Mouse (Mus musculus): ENCODE data around the gene Saxo2. TPM values are rescaled to one million over a fixed set of nuclear protein-coding genes. Genes with fewer than 3 reads are reported as not detected.

Saxo2 gene
- polyA plus RNA-seq, 1 experiment from 2014 or later, result 8.2 TPM

DNA sequence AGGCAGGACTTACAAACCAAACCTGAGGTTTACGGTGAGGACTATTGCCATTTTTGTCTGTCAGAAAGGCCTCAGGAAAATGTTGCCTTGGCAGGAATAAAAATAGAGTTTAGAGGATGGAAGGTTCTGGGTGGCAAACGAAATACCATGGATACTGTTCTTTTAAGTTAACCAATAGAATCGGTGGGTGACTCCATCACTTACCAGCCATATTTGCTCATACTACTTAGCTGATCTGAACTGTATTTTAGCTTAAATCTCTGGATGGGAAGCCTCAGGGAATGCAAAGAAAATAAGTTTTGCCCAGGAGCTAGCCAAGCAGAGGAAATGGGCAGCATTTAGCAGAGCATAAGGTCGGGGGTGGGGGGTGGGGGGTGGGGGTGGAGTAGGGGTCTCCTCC lies 419 bp downstream of the Saxo2 start:
- H3K27ac ChIP-seq (ENCODE audit: low read depth, low read length), result no peak overlapping the region
- DNase-seq (ENCODE audit: low spot score, missing footprints) (no peak), ATAC-seq (ENCODE audit: low FRiP score) (no peak; the same call in 1 of the 2 replicates)
- no peaks in the 10 kb centered on the region for H3K36me3 ChIP-seq (ENCODE audit: control insufficient read depth, insufficient read depth, low read length)
- H3K9me3 ChIP-seq (ENCODE audit: control insufficient read depth, low read length), result no peaks in the 10 kb centered on the region
- H3K4me1 ChIP-seq (ENCODE audit: control insufficient read depth, insufficient read depth, low read length), result peaks cover 5% of the 10 kb centered on the region; the same call in 1 of the 2 replicates
- peak overlapping the region; percentile 62 for H3K4me2 ChIP-seq
- peak overlapping the region; percentile 81 for H3K4me3 ChIP-seq (ENCODE audit: low read depth, low read length)
- 38% methylated on average over 4 of the region's 4 CpGs for WGBS
- no peaks in the 10 kb centered on the region for H3K27me3 ChIP-seq (ENCODE audit: control insufficient read depth, insufficient read depth, low read length)
- H3K9ac ChIP-seq (ENCODE audit: low read length), result peak overlapping the region; percentile 76

DNA sequence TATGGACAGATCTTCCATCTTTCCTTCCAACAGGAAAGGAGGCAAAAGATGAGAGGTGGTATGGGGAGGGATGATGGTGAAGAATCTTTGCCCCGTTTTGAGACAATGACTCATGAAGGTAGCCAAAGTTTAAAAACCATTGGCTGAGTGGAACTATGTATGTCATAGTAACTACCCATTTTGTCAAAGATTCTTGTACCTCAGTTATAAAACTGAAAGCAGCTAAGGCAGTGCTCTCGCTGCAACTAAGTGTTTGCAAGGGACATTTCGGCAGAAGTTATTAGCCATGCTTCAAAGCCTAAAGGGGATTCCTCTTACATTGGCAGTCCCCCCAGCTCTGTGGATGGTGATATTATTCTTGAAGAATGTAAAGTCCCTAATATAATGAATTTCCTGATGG lies 1.1 kb downstream of the Saxo2 start:
- no peaks in the 10 kb centered on the region for H3K9me3 ChIP-seq (ENCODE audit: control insufficient read depth, low read length)
- no peak overlapping the region for H3K4me3 ChIP-seq (ENCODE audit: low read depth, low read length)
- no peak overlapping the region for H3K9ac ChIP-seq (ENCODE audit: low read length)
- DNase-seq (ENCODE audit: low spot score, missing footprints), result no peak
- H3K4me2 ChIP-seq, result no peak overlapping the region
- H3K27ac ChIP-seq (ENCODE audit: low read depth, low read length), result no peak overlapping the region
- H3K27me3 ChIP-seq (ENCODE audit: control insufficient read depth, insufficient read depth, low read length), result no peaks in the 10 kb centered on the region
- peaks cover 5% of the 10 kb centered on the region; the same call in 1 of the 2 replicates for H3K4me1 ChIP-seq (ENCODE audit: control insufficient read depth, insufficient read depth, low read length)
- no peaks in the 10 kb centered on the region for H3K36me3 ChIP-seq (ENCODE audit: control insufficient read depth, insufficient read depth, low read length)
- WGBS, result 88% methylated on average over 3 of the region's 3 CpGs
- no peak for ATAC-seq (ENCODE audit: low FRiP score)

DNA sequence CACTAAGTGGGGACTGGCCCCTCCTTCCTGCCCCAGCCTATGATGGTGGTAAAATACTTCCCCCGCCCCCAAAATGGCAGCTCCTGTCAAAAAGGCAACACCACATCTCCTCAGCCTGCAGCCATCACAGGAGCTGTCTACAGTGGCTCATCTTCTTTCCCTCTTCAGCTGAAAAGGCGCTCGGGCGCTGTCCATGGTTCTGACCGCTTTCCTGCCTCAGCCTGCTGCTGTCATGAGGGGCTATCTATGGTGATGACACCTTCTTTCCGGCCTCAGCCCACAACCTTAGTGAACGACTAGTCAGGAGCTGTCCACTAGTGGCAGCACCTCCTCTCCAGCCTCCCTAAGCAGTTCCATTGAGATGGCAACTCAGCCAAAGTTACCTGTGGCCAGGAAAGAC lies 23.0 kb downstream of the Saxo2 start:
- DNase-seq (ENCODE audit: low spot score, missing footprints) (peak; percentile 91), ATAC-seq (ENCODE audit: low FRiP score) (no peak)
- Histone ChIP-seq H3K27me3 (ENCODE audit: control insufficient read depth, insufficient read depth, low read length) (no peaks in the 10 kb centered on the region), H3K9ac (ENCODE audit: low read length) (no peak overlapping the region), H3K4me3 (ENCODE audit: low read depth, low read length) (no peak overlapping the region), H3K4me1 (ENCODE audit: control insufficient read depth, insufficient read depth, low read length) (no peaks in the 10 kb centered on the region), H3K9me3 (ENCODE audit: control insufficient read depth, low read length) (no peaks in the 10 kb centered on the region), H3K27ac (ENCODE audit: low read depth, low read length) (no peak overlapping the region), H3K4me2 (no peak overlapping the region), H3K36me3 (ENCODE audit: control insufficient read depth, insufficient read depth, low read length) (no peaks in the 10 kb centered on the region)
- WGBS, result 33% methylated on average over 7 of the region's 7 CpGs

DNA sequence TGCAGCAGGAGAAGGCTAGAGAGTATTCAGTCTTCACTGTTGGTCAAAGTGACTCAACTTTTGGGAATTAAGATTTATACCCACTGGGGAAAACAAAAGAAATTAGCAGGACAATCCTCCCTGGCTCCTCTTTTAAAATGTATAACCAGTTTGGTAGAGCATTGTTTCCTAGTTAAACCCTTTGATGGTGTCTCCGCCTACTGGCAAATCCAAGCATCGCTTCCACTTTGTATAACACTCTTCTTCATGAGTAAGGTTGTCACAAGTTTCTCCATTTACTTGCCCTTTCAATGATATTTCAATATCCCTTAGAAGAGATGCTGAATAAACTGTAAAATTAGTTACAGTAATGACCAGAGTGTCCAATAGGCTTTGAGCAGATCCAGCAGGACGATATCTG lies 38.7 kb downstream of the Saxo2 start:
- ATAC-seq (ENCODE audit: low FRiP score), result no peak
- Histone ChIP-seq H3K9me3 (ENCODE audit: control insufficient read depth, low read length) (no peaks in the 10 kb centered on the region), H3K4me3 (ENCODE audit: low read depth, low read length) (no peak overlapping the region), H3K27me3 (ENCODE audit: control insufficient read depth, insufficient read depth, low read length) (no peaks in the 10 kb centered on the region), H3K27ac (ENCODE audit: low read depth, low read length) (no peak overlapping the region), H3K4me2 (no peak overlapping the region), H3K36me3 (ENCODE audit: control insufficient read depth, insufficient read depth, low read length) (no peaks in the 10 kb centered on the region), H3K9ac (ENCODE audit: low read length) (no peak overlapping the region), H3K4me1 (ENCODE audit: control insufficient read depth, insufficient read depth, low read length) (no peaks in the 10 kb centered on the region)
- DNase-seq (ENCODE audit: low spot score, missing footprints), result no peak
- 65% methylated on average over 3 of the region's 3 CpGs for WGBS

DNA sequence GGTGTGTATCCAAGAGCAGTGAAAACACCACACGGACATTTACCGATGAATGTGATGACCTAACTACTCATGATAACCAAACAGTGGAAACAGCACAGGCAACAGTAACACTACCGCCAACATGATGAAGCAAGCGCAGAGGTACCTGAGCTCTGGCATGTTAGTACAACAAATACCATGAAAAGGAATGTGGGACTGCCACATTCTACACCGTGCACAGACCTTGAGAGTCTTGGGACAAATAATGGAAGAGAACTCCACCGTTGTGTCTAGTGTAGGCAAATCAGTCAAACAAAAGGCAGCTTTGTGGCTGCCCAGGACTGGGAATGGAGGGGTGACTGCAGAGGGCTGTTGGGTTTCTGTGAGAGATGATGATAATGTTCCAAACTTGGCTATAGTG lies 42.9 kb downstream of the Saxo2 start:
- Histone ChIP-seq H3K27me3 (ENCODE audit: control insufficient read depth, insufficient read depth, low read length) (no peaks in the 10 kb centered on the region), H3K4me2 (no peak overlapping the region), H3K9me3 (ENCODE audit: control insufficient read depth, low read length) (no peaks in the 10 kb centered on the region), H3K9ac (ENCODE audit: low read length) (no peak overlapping the region), H3K36me3 (ENCODE audit: control insufficient read depth, insufficient read depth, low read length) (no peaks in the 10 kb centered on the region), H3K4me3 (ENCODE audit: low read depth, low read length) (no peak overlapping the region), H3K27ac (ENCODE audit: low read depth, low read length) (no peak overlapping the region), H3K4me1 (ENCODE audit: control insufficient read depth, insufficient read depth, low read length) (no peaks in the 10 kb centered on the region)
- ATAC-seq (ENCODE audit: low FRiP score) (no peak), DNase-seq (ENCODE audit: low spot score, missing footprints) (no peak)
- 86% methylated on average over 6 of the region's 6 CpGs for WGBS

DNA sequence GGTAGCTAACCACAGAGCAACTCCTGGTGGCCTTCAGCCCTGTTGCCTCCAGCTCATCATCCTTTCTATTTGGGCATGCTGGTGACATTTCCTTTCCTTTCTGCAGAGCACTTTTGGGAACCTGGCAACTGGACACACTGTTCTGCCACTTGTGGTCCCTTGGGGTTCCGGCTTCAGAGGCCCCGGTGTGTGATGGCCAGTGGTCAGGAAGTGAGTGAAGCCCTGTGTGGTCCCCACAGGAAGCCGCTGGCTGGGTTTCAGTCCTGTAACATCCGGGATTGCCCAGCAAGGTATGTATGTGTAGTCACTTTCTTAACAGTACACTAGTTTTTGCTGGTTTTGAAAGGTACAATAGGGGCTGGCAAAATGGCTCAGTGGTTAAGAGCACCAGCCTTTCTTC lies 46.3 kb downstream of the Saxo2 start:
- H3K4me3 ChIP-seq (ENCODE audit: low read depth, low read length), result no peak overlapping the region
- H3K4me1 ChIP-seq (ENCODE audit: control insufficient read depth, insufficient read depth, low read length), result no peaks in the 10 kb centered on the region
- WGBS, result 84% methylated on average over 4 of the region's 4 CpGs
- no peak overlapping the region for H3K9ac ChIP-seq (ENCODE audit: low read length)
- no peak for DNase-seq (ENCODE audit: low spot score, missing footprints)
- H3K27me3 ChIP-seq (ENCODE audit: control insufficient read depth, insufficient read depth, low read length), result no peaks in the 10 kb centered on the region
- no peak for ATAC-seq (ENCODE audit: low FRiP score)
- no peaks in the 10 kb centered on the region for H3K9me3 ChIP-seq (ENCODE audit: control insufficient read depth, low read length)
- no peaks in the 10 kb centered on the region for H3K36me3 ChIP-seq (ENCODE audit: control insufficient read depth, insufficient read depth, low read length)
- H3K27ac ChIP-seq (ENCODE audit: low read depth, low read length), result no peak overlapping the region
- no peak overlapping the region for H3K4me2 ChIP-seq

DNA sequence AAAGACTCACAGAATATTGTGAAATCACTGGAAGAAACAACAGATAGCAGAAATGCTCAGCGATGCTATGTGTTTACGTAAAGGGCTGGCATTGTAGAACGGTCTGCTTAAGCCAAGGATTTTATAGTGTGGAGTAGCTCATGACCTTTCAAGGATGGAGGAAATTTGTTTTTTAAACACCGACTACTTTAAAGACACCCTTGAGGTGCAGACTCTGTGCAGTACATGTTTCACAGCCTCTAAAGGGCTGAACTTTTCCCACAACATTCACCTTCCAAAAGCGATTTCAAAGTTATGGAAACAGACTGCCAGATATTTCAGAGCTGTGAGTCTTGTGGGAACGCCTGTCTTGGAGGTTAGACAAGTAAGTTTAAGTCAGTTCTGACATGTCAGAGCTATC lies 57.4 kb downstream of the Saxo2 start:
- ATAC-seq (ENCODE audit: low FRiP score) (no peak), DNase-seq (ENCODE audit: low spot score, missing footprints) (no peak)
- H3K27ac ChIP-seq (ENCODE audit: low read depth, low read length), result no peak overlapping the region
- H3K36me3 ChIP-seq (ENCODE audit: control insufficient read depth, insufficient read depth, low read length), result no peaks in the 10 kb centered on the region
- 88% methylated on average over 6 of the region's 6 CpGs for WGBS
- no peaks in the 10 kb centered on the region for H3K27me3 ChIP-seq (ENCODE audit: control insufficient read depth, insufficient read depth, low read length)
- no peak overlapping the region for H3K9ac ChIP-seq (ENCODE audit: low read length)
- no peak overlapping the region for H3K4me3 ChIP-seq (ENCODE audit: low read depth, low read length)
- no peak overlapping the region for H3K4me2 ChIP-seq
- no peaks in the 10 kb centered on the region for H3K4me1 ChIP-seq (ENCODE audit: control insufficient read depth, insufficient read depth, low read length)
- H3K9me3 ChIP-seq (ENCODE audit: control insufficient read depth, low read length), result no peaks in the 10 kb centered on the region

Other genes starting within 250 kb of the Saxo2 start
- gene Efl1, start 86 bp upstream of the Saxo2 start, polyA plus RNA-seq (2014; fragmentation: Nextera tagmentation; extraction: Ambion mirVana), result 18.9 and 20.8 TPM in 2 replicates
- gene Mex3b, start 218.8 kb upstream of the Saxo2 start, polyA plus RNA-seq (2014; fragmentation: Nextera tagmentation; extraction: Ambion mirVana), result 31.6 and 35.5 TPM in 2 replicates

Data from midbrain, embryonic 11.5 days (tissue).